Mouse (Mus musculus): ENCODE results near the gene Epha8. TPM values are rescaled to one million over a fixed set of nuclear protein-coding genes. Genes with fewer than 3 reads are reported as not detected.

Epha8 gene
- total RNA-seq (2021) = 0.33 and 0.43 TPM in 2 replicates
- long read RNA-seq, partial matches to known transcripts = 0 of 1 reads
- long read RNA-seq, other reads (novel, unspliced or antisense) = 1 of 1 reads

DNA sequence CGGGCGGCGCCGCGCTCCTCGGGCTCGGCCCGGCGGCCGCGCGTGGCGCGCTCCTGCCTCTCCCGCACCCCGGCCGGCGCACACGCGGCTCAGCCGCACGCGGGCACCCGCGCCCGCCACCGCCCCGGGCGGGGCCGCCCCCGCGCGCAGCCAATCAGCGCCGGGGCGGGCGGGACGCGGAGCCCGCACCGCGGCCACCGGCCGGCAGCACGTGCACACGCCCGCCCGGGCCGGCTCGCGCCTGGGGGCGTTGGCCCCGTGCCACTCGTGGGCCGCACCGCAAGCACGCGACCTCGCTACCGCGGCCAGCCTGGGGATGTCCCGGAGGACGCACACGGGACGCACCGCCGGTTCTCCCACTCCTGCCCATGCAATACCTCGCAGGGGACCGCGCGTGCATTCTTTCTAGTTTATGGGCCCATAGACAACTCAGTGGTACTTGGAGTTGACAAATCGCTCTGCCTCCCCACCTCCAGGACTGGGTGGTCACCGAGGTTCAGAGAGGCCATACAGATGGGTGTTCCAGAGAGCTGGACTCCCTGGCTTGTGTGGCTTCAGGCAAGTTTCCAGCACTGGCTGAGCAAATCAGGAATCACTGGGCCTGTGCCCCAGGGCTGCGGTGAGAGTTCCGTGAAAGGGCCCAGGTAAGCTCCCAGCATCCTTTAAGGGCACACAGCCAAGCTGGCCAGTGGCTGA is at the start of gene Epha8:
Epha8 (minus strand) TSS at position 66 of the 696 bp plus-strand sequence.
- peak; percentile 22 for DNase-seq

DNA sequence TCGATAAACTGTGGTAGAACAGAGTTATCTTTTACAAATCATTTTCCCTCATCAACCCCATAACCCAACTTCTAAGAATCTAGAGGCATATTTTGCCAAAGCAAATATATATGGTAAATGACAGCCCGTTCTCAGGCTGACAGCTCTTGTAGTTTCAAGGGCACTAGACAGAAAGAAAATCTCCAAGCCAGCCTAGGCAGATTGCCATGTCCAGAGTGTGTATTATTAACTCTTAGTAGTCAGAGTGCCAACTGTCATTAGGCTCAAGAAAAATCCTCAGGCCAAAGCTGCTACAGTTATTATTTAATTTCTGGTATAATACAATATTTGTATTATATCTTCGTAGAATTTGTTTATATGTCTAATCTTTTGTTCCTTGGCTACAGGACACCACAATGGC is 45.2 kb upstream of the Epha8 start:
- no peak for DNase-seq

DNA sequence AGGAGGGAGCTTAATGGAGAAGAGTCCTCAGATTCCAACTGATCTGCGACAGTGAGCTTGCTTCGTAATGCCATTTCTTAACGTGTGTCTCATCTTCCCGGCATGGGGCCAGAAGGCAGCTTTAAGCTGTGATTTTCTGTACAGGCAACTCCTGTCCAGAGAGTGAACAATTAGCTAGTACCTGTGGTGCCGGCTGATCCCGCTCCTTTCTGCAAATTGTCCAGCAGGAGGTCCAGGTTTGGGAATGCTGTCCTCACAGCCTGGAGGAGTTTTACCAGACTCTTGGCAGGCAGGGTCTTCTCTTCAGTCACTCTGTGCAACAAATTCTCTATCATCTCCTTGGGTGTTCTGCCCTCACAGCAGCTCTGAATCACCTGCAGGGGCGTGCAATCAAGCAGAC is 44.4 kb upstream of the Epha8 start:
- no peak for DNase-seq

DNA sequence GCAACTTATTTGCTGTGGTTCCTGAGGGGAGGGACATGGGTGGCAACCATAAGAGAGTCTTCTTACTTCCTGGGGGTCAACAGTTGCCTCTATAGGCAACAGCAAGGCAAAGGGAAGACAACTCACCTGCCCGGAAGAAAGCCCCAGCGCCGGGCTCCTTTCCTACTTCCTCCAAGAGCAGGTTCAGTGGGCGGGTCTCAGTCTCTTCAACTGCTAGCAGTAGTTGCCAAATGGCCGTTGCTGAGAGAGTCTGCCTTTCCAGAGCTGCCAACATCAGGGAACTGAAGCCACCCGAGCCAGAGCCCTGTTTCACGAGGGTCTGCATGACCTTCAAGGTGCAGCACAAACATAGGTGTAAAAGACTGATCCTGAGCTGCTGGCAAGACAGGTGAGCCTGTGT is 41.8 kb upstream of the Epha8 start:
- DNase-seq = no peak

DNA sequence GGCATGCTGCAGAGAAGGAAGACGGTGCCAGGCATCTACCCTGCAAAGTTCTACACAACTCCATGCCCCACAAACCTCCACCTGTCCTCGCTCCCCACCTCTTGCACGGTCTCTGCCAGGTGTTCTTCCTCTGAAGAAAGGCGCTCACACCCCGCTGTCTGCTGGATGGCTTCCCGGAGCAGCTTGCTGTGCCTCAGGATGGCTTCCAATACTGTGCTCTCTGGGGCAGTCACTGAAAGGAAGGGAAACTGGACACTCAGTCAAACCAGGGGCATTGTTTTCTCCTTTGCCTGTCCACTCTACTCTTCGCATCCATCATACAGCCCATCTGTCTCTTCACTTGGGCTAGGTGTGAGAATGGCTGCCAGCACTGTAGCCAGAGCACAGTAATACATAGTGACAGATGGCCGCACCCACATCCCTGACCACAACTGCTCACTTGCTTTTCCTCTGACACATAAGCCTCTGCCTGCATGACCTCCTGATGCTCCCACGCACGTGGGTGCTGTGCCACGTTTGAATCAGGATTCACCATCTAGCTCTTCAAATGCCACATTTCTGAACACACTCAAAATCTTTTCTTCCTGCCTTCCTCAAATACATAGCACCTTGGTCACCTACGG is 41.2 kb upstream of the Epha8 start:
- no peak for DNase-seq

DNA sequence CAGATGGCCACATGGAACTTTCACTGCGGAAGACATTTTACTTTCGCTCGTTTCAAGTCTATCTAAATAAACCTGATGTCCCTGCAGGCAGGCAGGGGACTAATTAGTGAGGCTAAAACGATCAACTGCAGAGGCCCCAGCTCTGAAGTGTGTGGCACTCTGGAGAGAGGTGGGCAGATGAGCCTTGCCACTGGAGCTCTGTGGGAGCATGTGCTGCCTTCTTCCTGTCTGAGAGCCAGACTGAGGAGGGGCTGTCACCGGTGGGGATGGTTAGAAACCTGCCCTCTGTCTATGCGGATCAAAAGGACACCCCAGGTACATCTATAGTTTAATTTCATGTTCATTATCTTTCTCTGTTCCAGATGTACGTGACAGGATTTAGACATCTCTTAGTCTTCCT is 40.3 kb upstream of the Epha8 start:
- no peak for DNase-seq

DNA sequence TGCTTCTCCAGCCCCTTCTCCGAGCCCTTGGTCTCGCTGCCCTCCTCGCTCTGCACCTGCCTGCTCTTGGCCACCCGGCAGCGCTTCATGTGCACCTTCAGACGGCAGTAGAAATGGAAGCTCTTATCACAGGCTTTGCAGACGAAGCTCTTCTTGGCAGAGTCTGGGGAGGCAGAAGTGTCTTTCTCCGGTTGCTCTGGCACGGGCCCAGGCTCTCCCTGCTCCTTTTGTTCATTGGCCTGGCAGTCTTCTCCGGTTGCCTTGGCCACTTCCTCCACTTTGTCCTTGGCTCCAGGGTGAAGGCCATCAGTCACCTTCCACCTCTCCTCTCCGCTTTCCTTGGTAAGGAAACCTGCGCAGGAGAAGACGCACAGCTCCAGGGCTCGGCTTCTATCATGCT is 38.7 kb upstream of the Epha8 start:
- peak; percentile 28 for DNase-seq

DNA sequence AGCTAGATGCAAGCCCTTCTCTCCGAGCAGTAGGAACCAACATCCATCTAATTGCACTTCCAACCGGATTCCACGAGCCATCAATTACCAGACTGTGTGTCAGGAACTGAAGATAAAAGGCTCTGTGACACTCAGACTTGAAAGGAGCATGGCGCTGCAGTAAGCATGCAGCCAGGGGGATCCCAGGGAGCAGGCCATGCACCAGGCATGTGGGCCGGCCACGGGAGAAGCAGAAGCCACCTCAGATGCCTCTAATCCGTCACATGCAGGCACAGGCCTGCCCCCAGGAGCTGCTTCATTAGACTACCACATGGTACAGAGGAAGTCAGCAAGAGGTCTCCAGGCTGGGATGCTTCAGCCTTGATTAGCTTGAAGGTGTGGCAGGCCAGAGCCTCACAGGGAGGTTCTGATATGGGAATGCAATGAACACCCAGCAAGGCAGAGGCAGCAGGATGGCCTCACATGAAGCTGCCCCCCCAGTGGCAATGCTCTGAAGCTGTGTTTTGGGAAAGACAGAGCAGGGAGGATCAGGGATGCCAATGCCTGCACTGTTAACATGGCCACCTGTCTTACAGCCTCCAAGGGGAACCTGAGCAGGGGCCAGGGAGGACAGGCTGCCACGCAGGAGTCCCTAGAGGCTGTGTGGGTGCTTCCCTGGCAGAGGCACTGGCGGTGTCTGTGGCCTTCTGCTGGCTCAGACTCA is 25.5 kb upstream of the Epha8 start:
- DNase-seq = no peak

DNA sequence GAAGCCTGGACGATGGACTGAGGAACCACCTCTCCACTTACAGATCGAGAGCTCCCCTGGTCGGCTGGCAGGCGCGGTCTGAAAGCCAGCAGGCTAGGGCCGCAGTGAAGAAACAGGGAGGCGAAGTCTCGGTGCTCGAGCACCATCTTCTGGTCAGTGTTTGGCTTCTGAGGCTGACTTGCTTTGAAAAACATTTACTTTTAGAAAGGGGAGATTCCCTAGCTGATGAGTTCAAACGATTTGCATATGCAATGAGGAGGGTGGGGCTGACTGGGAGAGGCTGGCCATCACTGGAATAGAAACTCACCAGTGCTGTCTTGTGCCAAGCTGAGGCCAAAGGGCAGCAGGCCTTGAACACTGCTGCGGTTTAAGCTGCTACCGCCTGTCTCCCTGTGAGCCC is 24.7 kb upstream of the Epha8 start:
- peak; percentile 60 for DNase-seq

DNA sequence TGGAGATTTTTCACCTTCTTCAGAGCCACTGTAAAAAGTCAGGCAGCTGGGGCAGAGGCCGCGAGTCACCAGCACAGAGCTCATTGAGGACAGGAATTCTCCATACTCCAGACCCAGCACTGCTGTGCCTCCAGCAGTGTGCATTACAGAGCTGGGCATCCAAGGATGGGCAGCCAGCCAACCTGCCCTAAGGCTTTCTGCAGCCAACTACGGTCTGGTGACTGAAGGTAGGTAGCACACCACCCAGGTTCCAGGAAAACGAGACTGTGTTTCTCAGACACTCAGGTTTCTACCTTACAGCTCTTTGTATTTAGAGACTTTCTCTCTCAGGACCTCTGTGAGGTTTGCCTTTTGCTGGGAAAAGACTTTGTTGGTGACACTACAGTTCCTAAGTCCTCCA is 24.3 kb upstream of the Epha8 start:
- no peak for DNase-seq

DNA sequence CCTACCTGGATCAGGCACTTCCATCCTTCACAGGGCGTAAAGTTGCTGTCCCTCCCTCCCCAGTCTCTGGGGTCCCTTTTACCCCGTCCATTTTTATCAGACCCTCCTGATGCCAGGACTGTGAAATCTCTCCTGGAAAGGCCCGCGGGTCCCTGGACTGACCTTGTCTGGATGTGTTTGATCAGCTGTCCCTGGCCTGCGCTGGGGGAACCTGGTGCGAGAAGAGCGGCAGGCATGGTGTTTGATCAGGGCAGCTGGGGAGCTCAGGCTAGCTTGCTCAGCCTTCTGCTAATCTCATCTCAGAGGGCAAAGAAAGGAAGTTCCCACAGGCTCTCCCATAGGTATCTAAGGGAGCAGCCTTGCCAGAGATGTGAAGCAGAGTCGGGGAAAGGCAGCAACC is 20.6 kb upstream of the Epha8 start:
- DNase-seq = no peak

DNA sequence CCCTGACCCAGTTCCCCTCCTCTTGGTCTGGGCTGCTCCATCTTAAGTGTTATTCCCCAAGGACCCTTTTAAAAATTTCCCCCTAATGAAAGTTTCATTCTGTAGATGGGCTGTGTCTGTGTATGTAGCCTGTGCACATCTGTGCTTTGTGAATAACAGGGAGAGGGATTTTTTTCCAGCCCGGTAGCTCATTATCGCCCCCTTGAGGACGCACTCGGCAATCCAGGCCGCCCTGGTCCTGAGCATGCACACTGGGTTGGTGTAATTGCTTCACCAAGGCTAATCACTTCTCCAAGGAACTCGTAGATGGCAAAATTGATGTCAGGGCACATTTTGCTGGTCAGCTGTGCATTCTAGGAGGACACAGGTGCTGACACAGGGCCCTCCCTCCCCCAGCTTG is 14.3 kb upstream of the Epha8 start:
- DNase-seq = peak; percentile 66

DNA sequence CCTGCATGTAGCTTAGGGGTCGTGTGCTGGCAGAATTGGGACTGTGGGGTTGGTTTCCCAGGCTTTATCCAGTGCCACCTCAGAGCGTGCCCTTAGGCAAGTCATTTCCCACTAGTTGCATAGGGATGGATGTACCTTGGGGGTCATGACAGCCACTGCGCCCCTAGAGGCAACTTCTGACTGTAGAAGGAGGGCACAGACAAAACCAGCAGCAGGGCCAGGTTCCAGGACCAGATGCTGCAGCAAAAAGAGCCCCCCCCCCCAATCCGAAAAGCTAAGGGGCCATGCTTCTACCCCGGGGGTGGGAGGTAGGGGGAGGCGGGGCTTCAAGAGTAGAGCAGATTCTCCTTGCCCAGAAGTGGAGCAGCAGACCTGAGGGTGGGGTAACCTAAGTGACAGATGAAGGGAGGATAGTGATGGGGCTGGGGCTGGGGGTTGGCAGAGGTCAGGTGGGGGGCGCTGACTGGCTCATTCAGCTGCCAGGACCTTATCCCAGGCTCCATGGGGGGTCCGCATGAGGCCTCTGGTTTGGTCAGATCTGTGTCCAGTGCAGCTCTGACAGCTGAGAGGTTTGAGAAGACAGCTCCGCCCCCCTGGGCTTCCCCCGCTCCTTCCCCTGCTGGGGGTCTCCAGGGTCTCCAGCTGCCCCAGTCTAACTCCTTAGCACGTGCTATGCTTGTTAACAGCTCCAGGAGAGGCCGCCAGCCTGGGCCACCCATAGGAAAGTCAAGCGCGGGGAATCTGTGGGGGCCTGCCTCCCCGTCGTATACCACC is 13.1 kb upstream of the Epha8 start:
- no peak for DNase-seq

DNA sequence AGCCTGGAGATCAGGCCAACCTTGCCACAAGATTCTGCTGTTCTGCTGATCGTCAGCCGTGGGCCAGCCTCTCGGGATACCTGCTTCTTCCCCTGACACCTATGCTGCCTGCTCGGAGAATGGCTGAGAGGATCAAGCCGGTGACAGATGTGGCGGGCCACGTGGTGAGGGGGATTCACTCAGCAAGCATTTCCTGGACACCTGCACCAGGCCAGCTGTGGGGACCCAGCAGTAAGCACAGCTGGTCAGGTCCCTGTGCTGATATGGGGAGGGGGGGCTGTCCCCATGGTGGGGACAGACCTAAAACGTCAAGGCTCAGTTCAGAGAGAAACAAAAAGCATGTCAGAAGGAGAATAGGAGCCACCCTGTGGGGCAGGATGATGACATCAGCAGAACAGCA is 12.5 kb upstream of the Epha8 start:
- DNase-seq = no peak

DNA sequence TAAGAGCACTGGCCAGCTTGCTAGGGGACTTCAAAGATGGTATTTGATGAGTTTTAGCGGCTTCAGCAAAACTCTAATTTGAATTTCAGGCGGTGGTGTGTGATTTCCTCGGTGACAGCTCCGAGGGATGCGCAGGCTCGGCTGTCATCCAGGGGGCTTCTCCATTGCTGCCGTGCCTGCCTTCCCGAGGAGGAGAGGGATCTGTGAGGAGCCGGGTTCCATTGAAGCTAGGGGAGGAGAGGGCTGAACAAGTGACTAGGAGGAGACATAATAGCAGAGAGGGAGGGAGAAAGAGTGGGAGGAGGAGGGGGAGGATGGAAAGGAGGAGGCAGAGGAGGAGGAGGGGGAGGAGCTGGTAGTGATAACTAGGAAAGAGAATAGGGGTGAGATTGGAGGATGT is 10.9 kb upstream of the Epha8 start:
- DNase-seq = no peak

DNA sequence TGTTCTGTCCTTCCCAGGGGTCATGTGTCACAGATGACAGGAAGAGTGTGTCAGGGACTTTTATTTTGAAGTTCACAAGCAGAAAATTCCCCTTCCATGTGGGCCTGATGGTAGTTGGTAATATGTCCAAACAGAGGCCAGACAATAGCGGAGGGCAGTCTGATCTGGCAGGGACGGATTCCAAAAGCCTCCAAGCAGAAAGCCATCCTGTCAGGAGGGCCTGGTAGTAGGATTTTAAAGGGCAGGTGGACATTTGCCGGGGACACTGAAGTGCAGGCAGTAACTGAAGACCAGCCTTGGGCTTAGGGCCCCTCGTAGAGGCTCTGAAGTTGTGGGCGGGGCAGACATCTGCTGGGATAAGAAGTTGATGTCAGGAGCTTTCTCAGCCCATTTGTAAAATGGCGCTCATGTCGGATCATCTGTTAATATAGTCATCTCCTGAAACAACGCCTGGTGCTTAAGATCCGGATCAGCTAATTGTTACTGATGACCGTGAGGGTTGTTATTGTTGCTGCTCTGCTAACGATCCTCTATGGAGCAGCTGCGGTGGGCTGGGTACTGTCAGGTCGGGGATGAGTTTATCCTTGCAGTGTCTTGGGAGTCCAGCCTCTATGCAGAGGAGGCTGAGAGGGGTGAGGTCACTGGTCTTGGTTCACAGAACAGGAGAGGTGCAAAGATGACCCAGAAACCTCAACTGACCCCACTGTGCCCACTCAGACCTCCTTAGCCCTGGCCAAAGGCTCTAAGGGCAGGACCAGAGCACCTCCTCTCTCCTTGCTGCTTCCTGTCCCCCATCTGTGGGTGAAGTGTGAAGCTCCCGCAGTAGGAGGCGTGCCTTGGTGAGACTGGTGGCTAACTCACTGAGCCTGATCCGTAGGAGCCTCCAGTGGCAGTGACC is 10.1 kb upstream of the Epha8 start:
- no peak for DNase-seq

DNA sequence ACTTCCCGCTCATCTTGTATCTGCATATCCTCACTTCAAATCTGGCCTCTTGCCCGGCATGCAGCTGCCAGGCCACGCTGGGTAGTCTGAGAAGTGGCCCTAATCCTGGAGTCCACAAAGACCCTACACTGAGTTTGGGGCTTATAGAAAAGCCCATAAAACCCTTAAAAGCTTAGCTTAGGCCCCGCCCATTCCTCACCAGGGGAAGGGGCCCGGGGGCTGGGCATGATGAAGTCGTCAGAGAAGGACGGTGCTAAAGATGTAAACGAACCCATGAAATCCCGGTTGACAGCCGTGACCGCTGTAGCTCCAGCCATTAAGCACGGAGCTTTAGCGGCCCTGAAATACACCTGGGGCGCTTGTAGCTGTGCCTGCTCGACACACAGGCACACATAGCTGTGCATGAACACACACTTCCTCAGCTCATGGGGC is 8.4 kb upstream of the Epha8 start:
- no peak for DNase-seq

DNA sequence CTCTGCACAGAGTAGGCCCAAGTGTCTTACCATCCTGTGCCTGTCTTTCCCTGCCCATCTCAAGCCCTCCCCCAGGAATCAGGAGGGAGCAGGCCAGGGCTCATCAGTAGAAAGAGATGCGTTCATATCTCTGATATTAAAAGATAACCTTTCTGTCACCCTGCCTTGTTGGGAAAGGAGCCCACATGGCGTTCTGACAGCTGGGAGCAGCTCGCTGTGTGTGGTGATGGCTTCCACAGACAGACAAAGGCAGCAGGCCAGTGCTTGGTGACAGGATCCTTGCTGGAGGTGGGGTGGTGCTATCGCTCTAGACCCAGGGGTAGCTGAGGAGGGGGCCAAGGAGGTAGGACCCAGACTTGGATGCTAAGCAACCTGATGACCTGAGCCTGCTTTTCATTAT is 5.8 kb upstream of the Epha8 start:
- DNase-seq = no peak

DNA sequence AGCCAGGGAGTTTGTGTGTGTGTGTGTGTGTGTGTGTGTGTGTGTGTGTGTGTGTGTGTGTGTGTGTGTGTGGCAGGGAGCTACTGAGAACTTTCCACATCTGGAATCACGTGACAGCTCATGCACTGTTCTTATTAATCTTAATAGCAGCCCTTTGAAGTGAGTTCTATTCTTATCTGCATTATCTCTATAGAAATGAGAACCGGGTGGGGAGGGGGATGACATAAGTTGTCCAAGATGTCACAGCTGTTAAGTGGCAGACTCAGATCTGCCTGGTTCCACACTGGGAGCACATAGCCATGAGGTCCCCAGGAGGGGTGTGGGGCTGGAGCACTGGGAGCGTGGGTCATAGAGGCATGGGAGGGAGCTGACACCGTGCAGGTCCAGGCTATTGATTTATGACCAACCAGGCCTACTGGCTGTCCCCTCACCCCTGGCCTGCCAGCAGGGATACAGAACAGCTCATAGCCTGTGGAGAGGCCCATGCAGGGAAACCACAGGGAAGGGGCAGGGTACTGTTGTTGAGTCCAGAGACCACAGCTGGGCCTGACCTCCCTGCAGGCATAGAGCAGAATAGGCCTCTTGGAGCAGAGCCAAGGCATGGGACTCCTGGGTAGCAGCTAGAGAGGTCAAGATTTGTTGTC is 5.1 kb upstream of the Epha8 start:
- DNase-seq = no peak

DNA sequence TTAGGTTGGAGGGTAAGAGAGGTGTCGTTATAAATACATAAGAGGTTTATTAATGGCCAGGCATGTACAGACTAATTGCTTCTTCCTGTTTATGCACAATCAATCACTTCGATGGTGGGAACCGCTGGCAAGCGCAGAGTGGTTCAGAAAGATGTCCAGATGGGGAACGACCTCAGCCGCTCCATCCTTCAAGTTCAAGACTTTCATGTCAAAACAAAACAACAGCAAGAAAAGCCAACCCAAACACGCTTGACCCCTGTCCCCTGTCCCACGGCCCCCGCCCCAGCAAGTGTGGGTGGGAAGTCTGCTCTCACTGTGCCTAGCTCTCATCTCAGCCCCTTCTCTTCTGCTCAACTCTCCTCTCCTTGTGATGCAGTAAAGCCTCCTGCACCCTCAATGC is 4.0 kb upstream of the Epha8 start:
- DNase-seq = no peak

DNA sequence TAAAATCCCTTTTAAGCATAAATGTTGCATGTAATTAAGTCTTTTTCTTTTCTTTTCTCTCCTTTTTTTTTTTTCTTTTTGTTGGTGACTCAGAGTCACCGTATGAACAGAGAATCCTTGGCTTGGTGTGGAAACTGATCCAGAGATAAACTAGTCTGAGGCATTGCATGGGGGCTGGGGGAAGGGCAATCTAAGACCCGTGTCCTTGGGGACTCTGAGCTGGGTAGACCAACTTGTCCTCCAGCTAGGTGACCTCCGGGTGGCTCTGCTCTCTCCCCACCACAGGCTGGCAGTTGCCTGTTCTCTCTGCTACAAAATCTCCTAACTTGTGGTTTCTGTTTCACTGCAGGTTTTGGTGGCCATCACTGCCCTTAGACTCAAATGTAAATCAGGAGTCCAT is 3.5 kb upstream of the Epha8 start:
- no peak for DNase-seq
